Mouse (Mus musculus): Measurements from ENCODE around the gene Caml. TPM values are rescaled to one million over a fixed set of nuclear protein-coding genes. Genes with fewer than 3 reads are reported as not detected.
"Not testable (repeated sequence)": the region's sequence is repeated elsewhere in the genome, so short reads cannot be mapped to it uniquely, and the experiment has no call there.

Caml gene
- total RNA-seq (2021) = 10 to 100 TPM; 47.9 to 49.0 TPM

- peak; percentile 71 to 81 for DNase-seq (ENCODE audit: extremely low spot score in 1 of 2, low spot score in 1 of 2)
These were observed at the start of gene Caml for GRCm38 (mm10) chr13:55622649-55623541. Caml (plus strand) TSS chr13:55623005.

GRCm38 (mm10) chr13:55573432-55573831 lies 49.4 kb upstream of the Caml start, which contains the start of gene Tmed9:
Tmed9 (plus strand) TSS chr13:55573732.
- DNase-seq (ENCODE audit: extremely low spot score in 1 of 2, low spot score in 1 of 2) = no peak

- no peak for DNase-seq (ENCODE audit: extremely low spot score in 1 of 2, low spot score in 1 of 2)
These were observed 48.5 kb upstream of the Caml start for GRCm38 (mm10) chr13:55574321-55574720.

GRCm38 (mm10) chr13:55575932-55576331 lies 46.9 kb upstream of the Caml start:
- no peak for DNase-seq (ENCODE audit: extremely low spot score in 1 of 2, low spot score in 1 of 2)

GRCm38 (mm10) chr13:55576872-55577271 lies 45.9 kb upstream of the Caml start:
- DNase-seq (ENCODE audit: extremely low spot score in 1 of 2, low spot score in 1 of 2) = not testable (repeated sequence)

GRCm38 (mm10) chr13:55578086-55578485 lies 44.7 kb upstream of the Caml start:
- no peak for DNase-seq (ENCODE audit: extremely low spot score in 1 of 2, low spot score in 1 of 2)

- no peak for DNase-seq (ENCODE audit: extremely low spot score in 1 of 2, low spot score in 1 of 2)
These were observed 30.8 kb upstream of the Caml start for GRCm38 (mm10) chr13:55591961-55592490.

- DNase-seq (ENCODE audit: extremely low spot score in 1 of 2, low spot score in 1 of 2) = peak; percentile 92 to 95
These were observed 30.1 kb upstream of the Caml start for GRCm38 (mm10) chr13:55592512-55593253.

- no peak for DNase-seq (ENCODE audit: extremely low spot score in 1 of 2, low spot score in 1 of 2)
These were observed 29.5 kb upstream of the Caml start for GRCm38 (mm10) chr13:55593254-55593747.

GRCm38 (mm10) chr13:55595375-55595774 lies 27.4 kb upstream of the Caml start:
- DNase-seq (ENCODE audit: extremely low spot score in 1 of 2, low spot score in 1 of 2) = peak in 1 of 2 experiments; percentile 29

- DNase-seq (ENCODE audit: extremely low spot score in 1 of 2, low spot score in 1 of 2) = no peak
These were observed 26.0 kb upstream of the Caml start for GRCm38 (mm10) chr13:55596802-55597201.

GRCm38 (mm10) chr13:55599566-55600540 lies 23.0 kb upstream of the Caml start, which contains the start of gene B4galt7:
B4galt7 (plus strand) TSS chr13:55599896.
- DNase-seq (ENCODE audit: extremely low spot score in 1 of 2, low spot score in 1 of 2) = peak; percentile 78

GRCm38 (mm10) chr13:55600657-55601056 lies 22.1 kb upstream of the Caml start:
- no peak for DNase-seq (ENCODE audit: extremely low spot score in 1 of 2, low spot score in 1 of 2)

GRCm38 (mm10) chr13:55601611-55602010 lies 21.2 kb upstream of the Caml start:
- DNase-seq (ENCODE audit: extremely low spot score in 1 of 2, low spot score in 1 of 2) = peak; percentile 78 to 98

- DNase-seq (ENCODE audit: extremely low spot score in 1 of 2, low spot score in 1 of 2) = no peak
These were observed 18.2 kb upstream of the Caml start for GRCm38 (mm10) chr13:55604606-55605005.

GRCm38 (mm10) chr13:55606899-55607623 lies 15.7 kb upstream of the Caml start:
- DNase-seq (ENCODE audit: extremely low spot score in 1 of 2, low spot score in 1 of 2) = peak; percentile 36 to 38

- no peak for DNase-seq (ENCODE audit: extremely low spot score in 1 of 2, low spot score in 1 of 2)
These were observed 15.2 kb upstream of the Caml start for GRCm38 (mm10) chr13:55607624-55608006.

- no peak for DNase-seq (ENCODE audit: extremely low spot score in 1 of 2, low spot score in 1 of 2)
These were observed 10.8 kb upstream of the Caml start for GRCm38 (mm10) chr13:55611996-55612395.

- DNase-seq (ENCODE audit: extremely low spot score in 1 of 2, low spot score in 1 of 2) = no peak
These were observed 9.3 kb upstream of the Caml start for GRCm38 (mm10) chr13:55613471-55613870.
